Mouse (Mus musculus): ENCODE data around the gene Adamtsl4.

- no peak for TF ChIP-seq CTCF (IDR thresholded peaks at IDR 0.05; ENCODE audit: insufficient read depth, low read depth, low read length)
- no peak for TF ChIP-seq POLR2A (IDR thresholded peaks at IDR 0.05; ENCODE audit: insufficient read depth, low read depth, low read length)
Measured at GRCm38 (mm10) chr3:95661945-95662715, 25.6 kb downstream of the Adamtsl4 start.

All from olfactory bulb, adult 2 months (tissue).